Mouse (Mus musculus): Measurements from ENCODE around the gene Tsen54. TPM values are rescaled to one million over a fixed set of nuclear protein-coding genes. Genes with fewer than 3 reads are reported as not detected.
A peak's percentile ranks its signal among the peaks of the same experiment; 100 is the strongest.

The Tsen54 gene
- total RNA-seq (2021) = 20.7 and 27.4 TPM in 2 replicates
- long read RNA-seq, transcript Tsen54-201 (11 exons, 1,979 nt) = major isoform, 12 of 34 reads
- long read RNA-seq, partial matches to known transcripts = 12 of 34 reads
- long read RNA-seq, other reads (novel, unspliced or antisense) = 10 of 34 reads

DNA sequence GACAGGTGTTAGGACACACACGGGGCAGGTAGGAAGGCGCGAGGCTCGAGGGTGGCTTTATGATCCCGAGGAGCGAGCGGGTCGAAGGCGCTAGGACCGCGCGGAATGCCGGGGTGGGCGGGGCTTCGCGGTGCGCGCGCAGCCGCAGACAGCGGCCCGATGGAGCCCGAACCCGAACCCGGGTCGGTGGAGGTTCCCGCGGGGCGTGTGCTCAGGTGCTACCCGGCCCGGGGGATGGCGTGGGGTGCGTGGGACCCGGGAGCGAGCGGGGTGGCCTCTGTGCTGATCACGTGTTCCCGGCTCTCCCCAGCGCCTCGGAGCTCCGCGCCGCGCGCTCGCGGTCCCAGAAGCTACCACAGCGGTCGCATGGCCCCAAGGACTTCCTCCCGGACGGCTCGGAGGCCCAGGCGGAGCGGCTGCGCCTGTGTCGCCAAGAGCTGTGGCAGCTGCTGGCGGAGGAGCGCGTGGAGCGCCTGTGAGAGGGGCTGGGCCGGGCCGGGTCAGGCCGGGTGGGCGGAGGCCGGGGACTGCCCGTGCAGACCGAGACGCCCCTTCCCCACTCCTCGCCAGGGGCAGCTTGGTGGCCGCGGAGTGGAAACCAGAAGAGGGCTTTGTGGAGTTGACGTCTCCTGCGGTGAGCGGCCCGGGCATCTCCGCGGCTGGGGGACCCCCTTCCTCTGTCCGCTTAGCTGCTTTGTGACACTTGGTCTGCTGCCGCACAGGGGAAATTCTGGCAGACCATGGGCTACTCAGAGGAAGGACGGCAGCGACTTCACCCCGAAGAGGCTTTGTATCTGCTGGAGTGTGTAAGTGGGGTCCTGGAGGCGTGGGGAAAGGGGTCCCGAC lies at the start of gene Tsen54:
Gene Tsen54 (plus strand): TSS at position 120 of the 846 bp plus-strand sequence.
- peak; percentile 92 for DNase-seq

- peak; percentile 94 for DNase-seq
These were observed 49.4 kb upstream of the Tsen54 start, which contains the start of gene Tmem94 for GRCm38 (mm10) chr11:115765103-115765606. Tmem94 (plus strand) TSS chr11:115765433.

GRCm38 (mm10) chr11:115765607-115766141 lies 48.9 kb upstream of the Tsen54 start:
- peak; percentile 66 for DNase-seq

DNA sequence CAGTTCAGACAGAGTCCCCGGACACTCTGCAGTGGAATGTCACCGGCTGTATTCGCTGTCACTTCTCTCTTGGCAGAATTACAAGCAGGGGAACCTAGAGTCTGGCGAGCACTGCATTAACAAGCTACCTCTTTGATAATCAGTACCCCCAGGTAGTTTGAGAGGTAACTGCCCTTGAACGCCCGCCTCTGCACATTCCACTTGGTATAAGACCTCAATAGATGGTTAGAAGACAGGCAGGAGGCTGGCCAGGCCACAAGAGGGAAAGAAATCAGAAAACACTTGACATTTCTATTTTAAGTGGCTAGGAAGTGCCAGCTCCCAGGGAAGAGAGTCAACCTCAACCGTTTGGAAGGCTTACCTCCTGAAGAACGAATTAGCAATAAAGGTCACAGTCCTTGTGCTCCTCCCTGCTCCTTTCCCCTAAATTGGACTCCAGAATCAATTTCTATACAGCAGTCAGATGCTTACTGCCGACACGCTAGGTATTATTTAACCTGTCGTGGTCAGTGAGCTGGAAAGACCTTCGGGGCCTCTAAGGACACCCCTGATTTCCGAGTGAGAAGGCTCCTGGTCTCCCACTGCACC lies 48.1 kb upstream of the Tsen54 start:
- DNase-seq = no peak

- no peak for DNase-seq
These were observed 47.5 kb upstream of the Tsen54 start for GRCm38 (mm10) chr11:115766981-115767380.

GRCm38 (mm10) chr11:115768896-115769295 lies 45.6 kb upstream of the Tsen54 start:
- no peak for DNase-seq

DNA sequence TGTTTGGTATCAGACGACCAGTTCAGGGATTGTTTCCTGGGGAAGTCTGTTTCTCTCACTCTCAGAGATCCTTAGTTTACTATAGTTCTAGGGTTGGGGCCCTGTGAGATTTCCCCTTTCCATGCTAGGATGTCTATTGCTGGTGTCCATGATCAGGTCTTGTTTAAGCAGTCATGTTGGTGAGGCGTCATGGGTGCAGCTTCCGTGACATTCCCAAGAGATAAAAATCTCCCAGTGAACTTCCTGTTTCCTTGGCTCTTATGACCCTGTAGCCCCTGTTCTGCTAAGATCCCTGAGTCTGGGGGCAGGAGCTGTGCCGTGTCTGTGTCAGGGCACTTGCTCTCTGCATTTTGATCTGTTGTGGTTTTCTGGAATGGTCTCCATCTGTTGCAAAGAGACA lies 39.9 kb upstream of the Tsen54 start:
- no peak for DNase-seq

DNA sequence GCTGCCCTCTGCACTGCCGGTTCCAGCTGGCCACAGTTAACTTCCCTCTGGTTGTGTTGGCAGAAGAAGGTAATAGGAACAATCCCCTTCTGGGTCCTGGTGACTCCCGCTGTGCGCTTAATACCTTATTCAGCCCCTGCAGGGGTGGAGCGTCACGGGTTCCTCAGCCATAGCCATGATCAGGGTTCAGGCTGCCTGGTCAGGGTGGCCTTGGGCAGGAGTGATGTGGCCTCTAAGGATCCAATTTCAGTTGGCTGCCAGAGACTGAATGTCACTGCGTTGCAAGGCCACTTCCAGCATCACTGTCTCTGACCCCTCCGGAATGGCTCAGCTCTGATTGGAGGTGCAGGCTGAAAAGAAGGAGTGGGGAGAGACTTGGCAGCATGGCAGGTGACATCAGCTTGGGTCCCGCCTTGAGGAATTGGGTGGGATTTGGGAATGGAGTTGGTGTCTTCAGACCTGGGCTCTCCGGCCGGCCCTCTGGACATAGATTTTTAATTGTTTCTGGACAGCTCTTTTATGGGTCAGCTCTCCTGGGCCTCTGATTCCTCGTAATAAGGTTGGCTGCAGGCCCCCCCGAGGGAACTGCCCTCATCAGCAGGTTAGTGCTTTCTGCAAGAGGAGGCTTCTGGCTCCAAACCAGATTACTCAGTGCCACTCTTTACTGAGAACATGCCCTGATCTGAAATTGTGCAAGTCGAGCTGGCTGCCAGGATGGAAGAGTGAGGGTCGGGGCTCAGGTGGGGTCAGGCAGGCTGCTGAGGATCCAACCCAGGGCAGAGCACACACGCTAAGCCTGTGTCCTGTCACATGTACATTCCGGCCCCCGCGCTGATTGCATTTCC lies 38.5 kb upstream of the Tsen54 start:
- peak; percentile 75 for DNase-seq

GRCm38 (mm10) chr11:115776954-115777353 lies 37.6 kb upstream of the Tsen54 start:
- DNase-seq = no peak

GRCm38 (mm10) chr11:115777487-115778335 lies 36.8 kb upstream of the Tsen54 start:
- DNase-seq = no peak

- DNase-seq = peak; percentile 84
These were observed 35.4 kb upstream of the Tsen54 start for GRCm38 (mm10) chr11:115779038-115779571.

GRCm38 (mm10) chr11:115780141-115781070 lies 34.1 kb upstream of the Tsen54 start:
- DNase-seq = no peak

DNA sequence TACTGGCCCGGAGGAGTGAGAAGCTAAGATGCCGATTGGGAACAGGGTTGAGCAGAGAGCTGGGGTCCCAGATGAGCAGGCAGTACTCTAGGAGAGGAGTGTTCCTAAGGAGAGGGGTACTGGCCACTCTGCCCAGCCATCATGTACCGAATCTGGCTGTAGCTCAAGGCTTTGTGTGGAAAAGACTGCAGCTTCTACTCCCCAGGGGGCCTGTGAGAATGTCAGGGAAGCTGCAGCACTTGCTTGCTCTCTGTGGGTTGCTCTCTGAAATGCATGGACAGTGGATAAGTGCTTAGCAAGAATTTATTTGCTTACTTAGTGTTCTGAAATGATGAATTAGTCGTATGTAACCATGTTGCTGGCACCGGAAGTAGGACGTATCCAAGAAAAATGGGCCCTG lies 28.1 kb upstream of the Tsen54 start:
- DNase-seq = no peak

DNA sequence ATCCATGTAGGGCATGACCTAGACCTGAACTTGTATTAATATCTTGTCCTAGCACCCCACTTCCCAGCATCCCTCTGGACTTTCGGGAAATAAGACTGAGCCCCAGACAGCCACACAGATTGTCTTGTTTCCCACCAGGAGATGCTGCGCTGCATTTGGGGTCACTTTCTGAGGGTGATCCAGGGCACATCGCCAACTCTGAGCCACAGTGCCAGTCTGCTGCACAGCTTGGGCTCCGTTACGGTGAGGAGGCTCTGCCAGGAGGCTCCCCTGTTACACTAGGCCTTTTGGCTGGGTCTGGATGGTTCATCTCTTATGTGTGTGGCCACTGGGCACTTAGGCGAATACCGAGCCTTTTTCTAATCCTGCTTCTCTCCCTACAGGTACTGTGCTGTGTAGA lies 24.7 kb upstream of the Tsen54 start:
- DNase-seq = no peak

GRCm38 (mm10) chr11:115791919-115792318 lies 22.6 kb upstream of the Tsen54 start:
- DNase-seq = no peak

DNA sequence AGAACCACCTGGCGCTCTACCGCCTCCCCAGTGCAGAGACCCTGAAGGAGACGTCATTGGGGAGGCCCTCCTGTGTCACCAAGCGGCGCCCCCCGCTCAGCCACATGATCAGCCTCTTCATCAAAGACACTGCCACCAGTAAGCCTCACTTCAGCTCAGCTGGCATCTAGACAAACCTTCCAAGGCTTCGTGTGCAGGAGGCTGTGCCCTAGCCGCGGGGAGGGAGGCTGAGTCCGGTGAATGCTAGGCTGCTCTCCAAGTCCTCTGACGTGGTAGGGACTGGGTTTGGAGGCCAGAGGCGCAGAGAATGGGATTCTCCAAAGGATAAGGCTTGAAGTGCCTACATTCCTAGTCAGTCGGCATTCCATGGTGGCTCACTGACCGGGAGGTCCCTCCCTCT lies 22.2 kb upstream of the Tsen54 start:
- DNase-seq = peak; percentile 69

DNA sequence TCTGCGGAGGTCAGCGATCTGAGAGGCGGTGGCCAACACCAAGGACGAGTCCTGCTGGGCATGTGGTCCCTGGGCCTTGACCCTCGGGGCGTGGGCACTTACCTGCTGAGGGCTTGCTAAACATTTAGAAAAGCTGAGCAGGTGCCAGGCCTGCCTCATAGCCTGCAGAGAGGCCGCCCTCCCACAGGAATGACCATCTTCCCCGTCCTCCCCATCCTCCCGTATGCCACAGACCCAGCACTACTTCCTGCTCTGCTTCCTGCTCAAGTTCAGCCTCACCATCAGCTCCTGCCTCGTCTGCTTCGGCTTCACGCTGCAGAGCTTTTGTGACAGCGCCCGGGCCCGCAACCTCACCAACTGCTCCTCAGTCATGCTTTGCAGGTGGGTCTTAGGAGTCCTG lies 17.6 kb upstream of the Tsen54 start:
- DNase-seq = no peak

DNA sequence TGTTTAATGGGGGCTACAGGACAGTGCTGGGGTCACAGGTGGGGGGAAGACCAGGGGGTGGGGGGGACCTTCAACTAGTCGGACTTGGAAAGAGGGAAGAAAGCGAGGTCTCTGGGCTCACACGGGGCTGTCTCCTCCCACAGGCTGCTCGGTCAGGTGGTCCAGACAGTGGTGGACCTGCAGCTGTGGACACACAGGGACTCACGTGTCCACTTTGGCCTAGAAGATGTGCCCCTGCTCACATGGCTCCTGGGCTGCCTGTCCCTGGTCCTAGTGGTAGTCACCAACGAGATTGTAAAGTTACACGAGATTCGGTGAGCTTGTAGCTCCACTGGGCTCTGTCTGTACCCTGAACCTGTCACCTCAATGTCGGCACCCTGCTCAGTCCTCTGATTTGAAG lies 16.9 kb upstream of the Tsen54 start:
- DNase-seq = no peak

DNA sequence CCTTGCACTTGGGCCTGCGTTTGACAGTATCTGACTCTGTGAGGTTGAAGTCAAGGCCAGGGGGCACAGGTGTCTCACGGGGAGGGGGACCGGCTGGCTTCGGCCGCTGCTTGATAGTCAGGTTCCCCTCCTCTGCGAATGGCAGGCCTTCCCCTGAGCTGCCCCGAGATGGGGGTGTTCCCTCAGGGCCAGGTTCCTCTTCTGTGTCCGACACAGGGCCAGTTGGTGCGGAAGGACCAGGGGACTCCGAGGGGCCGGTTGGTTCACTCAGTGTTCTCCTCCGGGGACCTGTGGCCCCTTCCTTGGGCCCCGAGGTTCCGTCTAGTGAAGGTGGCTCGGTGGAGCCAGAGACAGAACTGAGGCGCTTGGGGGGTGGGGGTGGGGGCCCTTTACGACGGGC lies 13.5 kb upstream of the Tsen54 start:
- DNase-seq = no peak
